Mouse (Mus musculus) gastrocnemius, postnatal 14 days (tissue): ENCODE data around the gene Ankrd10. TPM values are rescaled to one million over a fixed set of nuclear protein-coding genes. Genes with fewer than 3 reads are reported as not detected.
A peak's percentile ranks its signal among the peaks of the same experiment; 100 is the strongest.

Experiments used
- DNase-seq: peaks from one replicate; pipeline ENCODE4 v3.0.0; 2021; ENCODE audit warnings: mixed read lengths
- intact Hi-C: fragments of 180-260 bp; cut with DNase I; formaldehyde crosslinking; loops from one replicate; pipeline ENCODE4 v1.15.1; 2025; ENCODE audit warnings: low total_unique reads
- total RNA-seq, 2 experiments: library from RNA; stranded (reverse); gene quantifications; 2 replicates each; pipeline ENCODE4 v1.2.3; 2021

The Ankrd10 gene
- total RNA-seq, 2 experiments from 2014 or later: 24.4 to 25.2 TPM

DNA sequence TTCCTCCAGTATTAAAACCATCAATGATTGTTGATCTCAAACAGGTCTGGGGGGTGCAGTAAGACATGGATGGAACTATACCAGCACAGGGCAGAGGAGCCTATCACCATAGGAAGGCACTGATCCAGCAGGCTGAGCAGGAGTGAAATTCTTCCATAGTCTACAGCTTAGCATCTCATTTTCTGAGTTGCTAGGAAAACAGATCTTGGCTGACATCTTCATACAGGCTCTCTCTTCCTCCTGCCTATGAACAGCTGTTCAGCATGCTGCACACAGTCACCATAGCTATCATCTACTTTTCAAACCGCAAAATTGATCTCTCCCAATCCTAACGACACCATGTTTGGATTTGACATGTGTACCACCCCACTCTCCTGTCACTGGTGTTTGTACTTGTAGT is 17.5 kb downstream of the Ankrd10 start:
- no peak for DNase-seq
- intact Hi-C loops: no loop called here

DNA sequence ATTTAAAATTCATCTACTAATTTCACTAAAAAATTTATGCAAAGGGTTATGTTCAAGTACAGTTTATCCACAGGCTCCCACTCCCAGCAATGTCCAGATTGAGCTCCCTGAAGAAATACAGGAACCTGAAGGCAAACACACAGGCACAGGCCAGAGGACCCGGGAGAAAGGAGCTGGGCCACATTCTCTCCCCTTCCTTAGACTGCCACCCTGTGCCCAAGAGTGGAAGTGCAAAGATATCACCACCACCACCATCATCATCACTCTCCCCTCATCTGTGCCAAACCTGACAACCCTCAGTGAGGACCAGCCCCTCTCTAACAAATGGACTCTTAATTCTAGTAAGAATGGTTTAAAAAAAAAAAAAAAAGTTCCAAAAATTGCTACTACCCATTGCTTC is 19.3 kb downstream of the Ankrd10 start:
- intact Hi-C loops: no loop called here
- DNase-seq: peak; percentile 37

DNA sequence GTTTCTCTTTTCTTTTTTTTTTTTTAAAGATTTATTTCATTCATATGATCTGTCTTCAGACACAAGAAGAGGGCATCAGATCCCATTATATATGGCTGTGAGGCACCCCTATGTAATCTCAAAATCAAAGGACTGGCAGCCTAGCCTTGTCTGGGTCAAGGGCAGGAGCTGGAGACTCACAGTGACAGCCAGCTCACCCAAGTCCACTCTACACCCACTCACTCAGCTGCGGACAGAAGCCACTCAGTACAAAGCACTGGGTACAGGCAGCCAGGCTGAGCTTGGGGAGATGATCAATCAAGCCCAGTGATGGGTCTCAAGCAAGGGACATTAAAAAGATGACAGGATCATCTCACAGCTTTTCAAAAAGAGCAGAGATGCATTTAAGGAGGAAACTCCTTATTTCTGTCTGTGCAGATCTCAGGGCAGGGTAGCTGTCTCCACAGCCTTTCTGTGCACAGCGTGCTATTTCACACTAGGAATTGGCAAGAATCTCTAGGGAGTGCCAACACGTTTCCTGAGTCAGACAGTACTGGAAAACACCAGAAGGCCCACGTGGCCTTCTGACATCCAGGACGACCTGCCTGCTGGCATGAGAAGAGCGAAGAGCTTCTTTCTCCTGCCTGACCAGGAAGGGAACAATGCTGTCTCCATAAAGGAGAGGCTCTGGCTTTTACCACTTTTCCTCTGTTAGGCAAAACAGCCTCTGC is 21.3 kb downstream of the Ankrd10 start:
- intact Hi-C loops: no loop called here

DNA sequence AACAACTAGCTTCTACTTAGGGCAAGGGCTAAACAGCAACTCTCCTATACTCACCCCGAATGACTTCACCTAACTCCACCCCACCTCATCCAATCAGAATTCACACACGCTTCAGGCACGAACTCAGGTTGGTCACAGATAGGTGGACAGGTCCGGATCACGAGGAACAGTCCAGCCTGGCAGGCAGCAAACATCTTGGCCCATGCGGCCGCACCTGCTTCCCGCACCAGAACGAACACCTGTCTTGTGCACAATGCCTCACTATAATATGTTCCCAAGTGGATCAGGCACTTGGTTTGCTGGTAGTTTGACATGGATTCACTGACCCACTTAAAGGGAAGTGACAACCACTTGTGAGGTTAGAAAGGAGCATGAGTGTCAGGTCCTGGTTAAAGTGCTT is 26.7 kb downstream of the Ankrd10 start:
- intact Hi-C loops: no loop called here
- no peak for DNase-seq

More for the DNA sequence above, 21.3 kb downstream of the Ankrd10 start:
- DNase-seq: no peak

DNA sequence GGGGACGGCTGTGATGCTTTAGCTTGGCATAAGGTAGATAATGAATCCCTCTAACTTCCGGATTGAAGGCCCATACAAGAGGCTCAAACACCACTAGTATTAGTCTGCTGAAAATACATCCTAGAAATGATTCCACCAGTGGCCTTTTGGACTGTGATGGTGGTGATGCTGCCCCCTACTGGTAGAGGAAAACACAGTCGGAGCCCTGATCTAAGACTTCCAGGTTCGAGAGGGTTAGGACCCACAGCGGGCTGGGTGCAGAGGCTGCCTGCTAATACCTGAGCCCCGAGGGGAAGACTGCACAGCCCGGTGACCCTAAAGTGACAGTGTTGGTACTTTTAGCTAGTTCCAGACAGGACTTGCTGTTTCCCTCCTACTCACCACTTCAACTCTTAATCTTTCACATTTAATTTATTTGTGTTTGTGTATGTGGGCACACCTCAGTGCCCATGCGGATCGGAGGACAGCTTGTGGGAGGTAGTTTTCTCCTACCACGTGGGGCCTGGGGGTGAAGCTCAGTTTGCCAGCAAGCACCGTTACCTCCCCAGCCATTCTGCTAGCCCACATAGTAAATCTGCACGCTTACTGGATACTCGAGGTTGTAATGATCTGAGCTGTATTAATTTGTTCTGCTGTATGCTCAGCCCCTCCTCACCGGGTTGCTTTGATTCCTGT is 33.4 kb downstream of the Ankrd10 start:
- peak; percentile 55 for DNase-seq
- intact Hi-C loops: no loop called here

DNA sequence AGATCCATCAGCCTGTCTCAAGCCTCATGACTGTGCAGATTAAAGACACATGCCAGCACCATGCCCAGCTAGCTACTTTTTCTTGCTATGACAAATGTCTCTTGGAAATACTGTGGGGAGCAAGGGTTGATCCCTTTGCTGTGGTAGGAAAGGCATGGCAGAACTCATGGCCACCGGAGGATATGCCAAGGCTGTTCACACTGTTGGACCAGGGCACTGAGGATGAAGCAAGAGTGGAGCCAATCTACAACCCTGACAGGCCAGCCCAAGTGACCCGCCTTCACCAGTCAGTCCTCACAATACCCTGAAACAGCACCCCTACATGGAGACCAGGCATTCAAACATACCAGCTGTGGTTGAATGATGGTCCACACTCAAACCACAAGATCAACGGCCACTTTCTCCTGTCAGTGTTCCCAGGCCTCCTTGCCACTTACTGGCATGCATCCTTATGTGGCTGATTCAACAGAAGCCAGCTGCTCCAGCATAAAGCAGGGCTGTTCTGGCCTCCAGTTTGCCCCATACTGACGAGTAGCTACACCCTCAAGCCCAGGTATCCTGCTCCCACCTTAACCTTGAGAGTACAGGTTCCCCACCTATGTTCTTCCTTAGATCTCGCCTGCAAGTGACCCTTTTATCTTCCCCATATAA is 35.1 kb downstream of the Ankrd10 start:
- no peak for DNase-seq
- intact Hi-C loops: no loop called here

DNA sequence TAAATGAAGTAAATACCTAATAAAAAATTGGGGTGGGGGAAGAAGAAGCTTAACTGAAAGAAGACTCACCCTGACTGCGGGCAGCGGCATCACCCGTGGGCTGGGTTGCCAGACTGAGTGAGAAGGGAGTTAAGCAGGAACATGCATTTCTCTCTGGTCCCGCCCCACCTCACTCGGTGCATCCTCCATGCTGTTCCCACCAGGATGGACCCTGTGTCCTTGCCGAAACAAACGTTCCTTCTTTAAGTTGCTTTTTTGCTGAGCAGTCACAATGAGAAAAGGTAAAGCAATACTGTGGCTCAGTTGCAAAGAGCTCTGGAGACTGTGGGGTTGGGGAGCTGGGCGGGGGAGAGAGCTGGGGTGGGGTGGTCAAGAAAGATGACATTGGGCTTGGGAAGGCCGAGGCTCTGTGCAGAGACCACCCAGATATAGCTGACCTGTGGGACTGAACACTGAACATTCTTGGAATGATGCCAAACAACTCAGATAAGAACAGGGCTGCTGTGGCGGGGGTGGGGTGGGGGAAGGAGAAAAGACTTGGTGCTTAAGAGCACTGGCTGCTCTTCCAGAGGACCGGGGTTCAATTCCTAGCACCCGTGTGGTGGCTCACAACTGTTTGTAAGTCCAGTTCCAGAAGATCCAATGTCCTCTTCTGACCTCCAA is 42.2 kb downstream of the Ankrd10 start:
- intact Hi-C loops: no loop called here
- no peak for DNase-seq

DNA sequence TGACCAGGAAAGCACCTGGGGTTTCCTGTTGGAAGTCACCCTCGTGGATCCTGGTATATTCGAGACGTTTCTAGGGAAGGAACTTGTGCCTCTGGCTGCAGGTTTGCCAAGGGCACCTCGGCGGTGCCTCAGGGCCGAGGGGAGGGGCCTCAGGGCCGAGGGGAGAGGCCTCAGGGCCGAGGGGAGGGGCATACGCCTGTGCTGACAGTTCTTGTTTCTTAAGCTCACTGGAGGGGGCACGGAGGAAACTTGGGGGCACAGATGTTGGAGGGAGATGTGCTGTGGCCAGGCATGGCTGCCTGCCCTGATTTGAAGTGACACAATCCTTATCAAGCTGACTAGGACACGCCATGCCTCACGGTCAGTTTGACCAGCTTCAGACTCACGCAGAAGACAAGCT is 43.3 kb downstream of the Ankrd10 start:
- intact Hi-C loops: no loop called here
- DNase-seq: no peak

DNA sequence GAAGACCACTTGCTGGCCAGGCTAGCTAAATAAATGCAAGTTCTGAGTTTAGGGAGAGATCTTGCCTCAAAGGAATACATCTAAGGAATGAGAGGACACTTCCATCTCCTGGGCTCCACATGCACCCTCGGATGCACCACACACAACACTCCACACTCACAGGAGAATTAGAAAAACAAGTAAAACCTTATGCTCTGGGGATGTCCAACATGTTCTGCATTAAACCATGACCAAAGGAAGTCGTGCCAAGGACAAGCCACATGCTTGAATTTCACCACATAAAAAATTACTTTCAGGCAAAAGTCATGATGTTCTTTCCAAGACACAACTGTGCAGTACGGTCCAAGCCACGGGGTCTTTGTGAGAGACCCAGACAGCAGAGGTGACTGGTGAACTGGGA is 43.7 kb downstream of the Ankrd10 start:
- no peak for DNase-seq
- intact Hi-C loops: no loop called here

DNA sequence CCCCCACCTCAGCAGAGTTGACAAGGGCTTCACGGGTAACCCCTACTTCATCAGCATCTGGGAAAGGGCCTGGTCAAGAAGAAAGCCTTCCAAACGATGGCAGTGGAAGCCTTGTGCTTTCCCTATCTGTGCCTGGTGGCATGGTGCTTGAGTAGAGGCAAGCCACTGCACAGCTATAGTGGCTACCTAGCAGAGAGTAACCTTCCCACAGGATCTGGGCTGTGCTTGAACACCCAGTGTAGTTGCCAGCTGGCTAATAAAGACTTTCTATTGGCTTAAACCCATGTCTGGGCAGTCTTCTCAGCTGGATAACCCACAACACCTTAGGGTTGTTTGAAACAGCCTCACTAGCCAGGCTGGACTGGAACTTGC is 49.2 kb downstream of the Ankrd10 start:
- no peak for DNase-seq
- intact Hi-C loops: no loop called here

DNA sequence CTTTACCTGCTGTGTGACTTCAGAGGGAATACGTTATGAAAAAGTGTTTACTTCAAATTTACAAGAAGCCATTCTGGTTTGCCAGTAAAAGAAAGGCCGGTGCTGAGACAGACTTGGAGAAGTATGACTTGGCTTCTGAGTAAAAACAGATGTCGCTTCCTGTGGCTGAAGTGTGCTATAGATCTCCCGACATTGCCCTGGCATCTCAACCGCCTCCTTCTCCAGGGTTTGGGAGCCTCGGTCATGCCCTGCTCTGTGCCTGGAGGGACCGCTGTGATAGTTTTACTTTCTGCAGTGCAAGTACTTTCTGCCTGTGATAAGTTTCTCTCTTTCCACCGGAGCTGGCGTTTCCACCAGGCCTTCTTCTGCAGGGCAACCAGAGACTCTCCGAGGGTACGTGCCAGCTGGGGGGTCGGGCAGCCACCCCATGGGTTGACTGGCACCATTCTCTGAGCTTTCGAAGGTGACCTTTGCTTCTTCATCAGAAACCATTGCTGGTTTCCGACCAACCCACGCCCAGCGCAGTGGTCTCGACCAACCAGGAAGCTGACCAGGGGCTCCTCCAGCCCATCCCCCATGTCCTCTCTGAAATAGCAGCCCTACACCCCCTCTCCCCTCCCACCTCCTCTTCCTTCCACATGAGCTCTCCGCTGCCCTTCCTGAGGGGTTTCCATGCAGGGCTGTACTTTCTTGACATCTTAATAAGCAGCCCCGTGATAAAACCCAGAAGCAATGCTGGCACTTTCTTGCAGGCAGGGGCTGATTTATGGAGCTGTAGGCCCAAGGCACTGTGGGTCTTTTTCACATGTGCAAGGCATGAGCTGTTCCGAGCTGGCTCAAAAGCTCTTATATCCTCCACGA is 49.8 kb downstream of the Ankrd10 start:
- DNase-seq: no peak
- intact Hi-C loops: no loop called here

DNA sequence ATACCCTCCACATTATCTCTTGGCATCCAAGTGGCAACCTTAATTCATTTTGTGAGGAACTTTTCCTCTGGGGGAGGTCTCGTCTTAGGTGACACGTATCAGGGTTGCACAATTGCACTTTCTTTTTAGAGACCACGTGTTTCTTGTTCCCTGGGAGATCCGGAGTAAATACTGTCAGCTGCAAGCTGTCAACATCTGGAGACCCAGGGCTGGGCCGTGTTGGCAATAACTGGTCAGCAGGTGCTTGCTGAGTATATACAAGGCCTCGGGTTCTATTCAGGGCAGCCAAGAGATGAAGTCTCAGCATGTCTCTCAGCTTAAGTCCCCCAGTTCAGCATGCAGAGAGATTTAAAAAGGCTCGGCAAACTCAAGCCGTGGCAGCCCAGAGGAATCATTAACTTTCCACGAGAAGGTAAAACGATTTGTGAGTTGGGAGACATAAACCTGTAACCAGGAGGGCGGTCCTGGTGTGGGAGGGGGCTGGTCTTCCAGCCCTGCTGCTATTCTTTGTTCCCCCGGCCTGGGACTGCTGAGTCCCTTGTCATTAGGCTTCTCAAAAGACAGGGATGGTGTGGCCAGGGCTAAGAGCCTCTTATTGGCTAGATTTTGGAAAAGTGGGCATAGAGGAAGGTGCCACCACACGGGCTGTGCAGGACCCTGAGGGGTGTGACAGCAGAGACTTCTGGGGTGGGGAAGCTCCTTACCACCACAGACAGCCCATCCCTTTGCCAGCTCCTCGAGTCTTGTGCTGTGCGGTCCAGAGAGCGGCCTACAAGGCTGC is 59.8 kb downstream of the Ankrd10 start:
- intact Hi-C loops: no loop called here
- peak; percentile 42 for DNase-seq

DNA sequence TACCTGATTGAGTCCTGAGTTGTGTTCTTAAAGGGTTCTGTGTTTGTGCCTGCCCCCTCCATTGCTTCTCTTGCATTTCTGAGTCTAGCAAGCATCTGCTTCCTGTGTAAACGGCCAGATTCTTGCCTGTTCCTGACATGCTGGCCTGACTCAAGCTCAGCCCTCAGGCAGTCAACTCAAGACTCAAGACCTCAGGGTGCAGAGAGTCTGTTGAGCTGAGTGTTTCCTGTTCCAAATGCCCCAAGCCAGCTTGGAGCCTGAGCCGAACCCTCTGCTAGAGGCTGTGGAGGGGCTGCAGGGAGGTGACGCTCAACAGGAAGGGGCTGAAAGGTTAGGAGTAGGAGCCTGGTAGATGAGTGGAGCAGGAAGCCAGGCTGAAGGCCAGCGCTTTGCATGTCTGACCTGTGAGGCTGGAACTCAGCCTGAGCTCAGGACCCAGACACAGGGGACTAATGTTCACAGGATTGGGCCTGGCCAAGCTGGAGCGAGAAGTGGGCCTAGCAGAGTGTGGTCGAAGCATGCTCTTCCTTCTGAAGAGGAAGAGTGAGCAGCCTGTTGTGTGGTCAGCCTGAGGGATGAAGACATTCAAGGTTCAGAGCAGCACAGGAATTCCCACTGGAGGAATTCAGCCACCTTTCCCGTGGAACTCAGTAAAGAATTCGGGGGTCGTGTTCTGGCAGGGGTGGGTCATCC is 60.5 kb downstream of the Ankrd10 start:
- intact Hi-C loops: no loop called here
- no peak for DNase-seq

DNA sequence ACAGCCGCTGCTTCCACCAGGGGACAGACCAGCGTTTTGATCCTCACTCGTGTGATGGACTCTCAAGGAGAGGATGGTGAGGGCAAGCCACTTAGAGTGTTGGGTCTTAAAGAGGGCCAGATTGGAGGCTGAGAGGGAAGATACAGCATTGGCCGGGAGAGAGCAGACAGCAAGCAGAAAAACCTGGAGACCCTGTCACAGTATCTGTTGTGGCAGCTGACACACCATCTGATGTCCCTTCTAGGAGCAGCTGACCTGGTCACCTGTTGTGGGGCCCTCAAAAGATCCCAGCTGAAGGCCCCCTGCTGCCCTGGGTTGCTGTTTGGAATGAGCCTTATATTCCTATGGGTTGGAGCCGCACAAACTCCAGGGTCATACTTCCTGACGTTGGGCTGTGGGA is 63.1 kb downstream of the Ankrd10 start:
- intact Hi-C loops: no loop called here
- DNase-seq: no peak

DNA sequence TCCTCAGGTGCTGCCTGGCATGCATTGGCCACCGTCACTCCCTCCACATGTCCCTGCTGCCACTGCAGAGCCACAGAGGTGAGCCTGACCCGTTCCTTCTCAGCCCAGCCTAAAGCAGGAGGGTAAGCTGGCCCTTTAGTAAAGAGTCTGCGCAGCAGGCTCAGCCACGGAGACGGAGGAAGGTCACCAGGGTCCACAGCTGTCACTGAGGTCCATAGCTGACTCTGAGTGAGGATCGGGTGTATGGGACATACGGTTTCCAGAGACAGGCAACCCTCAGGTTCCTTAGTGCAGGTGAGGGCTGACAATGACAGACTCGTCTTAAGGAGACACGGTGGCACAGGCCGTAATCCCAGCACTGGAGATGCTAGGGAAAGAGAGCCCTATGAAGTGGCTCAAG is 63.6 kb downstream of the Ankrd10 start:
- DNase-seq: no peak
- intact Hi-C loops: no loop called here

DNA sequence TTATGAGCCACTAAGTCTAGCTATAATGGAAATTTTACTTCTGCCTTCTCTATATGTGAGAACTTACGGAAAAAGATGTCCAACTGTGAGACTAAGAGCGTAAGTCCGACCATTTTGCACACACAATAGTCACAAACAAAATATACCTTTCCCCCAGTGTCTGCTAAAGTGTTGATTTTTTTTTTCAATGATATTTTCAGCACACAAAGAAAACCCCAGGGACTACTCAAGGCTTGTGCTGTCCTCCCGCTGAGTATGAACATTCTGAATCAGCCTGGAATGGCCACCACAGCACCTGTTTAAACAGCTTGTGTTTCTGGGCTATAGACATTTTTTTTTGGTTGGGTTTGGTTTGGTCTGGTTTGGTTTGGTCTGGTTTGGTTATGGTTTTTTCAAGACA is 64.8 kb downstream of the Ankrd10 start:
- intact Hi-C loops: no loop called here
- no peak for DNase-seq

DNA sequence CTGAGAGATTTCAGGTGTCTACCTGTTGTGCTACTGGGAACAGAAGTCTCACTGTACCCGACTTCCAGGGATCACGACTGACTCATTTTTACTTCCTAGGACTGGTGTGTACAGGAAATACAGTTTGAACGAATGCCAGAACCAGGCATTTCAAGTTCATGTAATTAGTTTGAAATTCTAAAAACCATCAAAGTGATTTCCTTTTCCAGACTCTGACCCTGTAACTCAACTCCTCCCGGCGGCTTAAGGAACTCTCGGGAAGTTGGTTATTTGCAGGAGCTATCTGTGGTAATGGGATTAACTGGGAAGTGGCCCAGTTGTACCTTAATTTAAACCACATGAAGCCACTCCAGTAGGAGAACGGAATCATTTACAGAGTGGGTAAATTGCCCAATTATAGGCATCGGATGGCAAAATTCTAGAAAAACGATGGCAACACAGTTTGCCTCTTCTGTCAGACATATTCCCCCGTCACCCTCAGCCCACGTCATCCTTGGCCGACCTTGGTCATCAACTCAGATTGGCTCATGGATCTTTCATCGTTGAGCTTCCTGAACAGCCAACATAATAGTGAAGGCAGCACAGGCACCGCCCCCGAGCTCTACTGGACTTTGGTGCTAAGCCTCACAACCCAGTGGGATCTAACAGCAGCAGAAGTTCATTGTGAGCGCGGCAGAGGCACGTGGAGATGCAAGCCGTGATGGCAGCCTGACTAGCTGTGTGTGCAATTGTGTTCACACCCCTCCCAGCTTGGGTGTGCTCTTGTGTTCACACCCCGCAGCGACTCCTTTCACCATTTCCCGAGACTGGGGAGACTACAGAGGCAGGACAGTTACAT is 66.1 kb downstream of the Ankrd10 start:
- no peak for DNase-seq
- intact Hi-C loops: no loop called here
